Mouse (Mus musculus) forebrain, embryonic 13.5 days (tissue): ENCODE data around the gene Ninj2. TPM values are rescaled to one million over a fixed set of nuclear protein-coding genes. Genes with fewer than 3 reads are reported as not detected.

Source experiments
- ATAC-seq: fragments of 200-750 bp; cut with Nextera tagmentation; 2 replicates; pipeline ENCODE4 v1.8.0; 2017
- H3K27ac ChIP-seq: fragments of 300-500 bp; sonication (generic); 2 replicates; pipeline ENCODE4 v1.5.1; 2015; ENCODE audit warnings: inconsistent platforms, mild to moderate bottlenecking, moderate library complexity
- H3K27me3 ChIP-seq: fragments of 300-500 bp; sonication (generic); 2 replicates; pipeline ENCODE4 v1.6.1; 2015; ENCODE audit warnings: mild to moderate bottlenecking, inconsistent platforms
- H3K36me3 ChIP-seq: fragments of 300-500 bp; sonication (generic); 2 replicates; pipeline ENCODE4 v1.6.1; 2015; ENCODE audit warnings: mild to moderate bottlenecking, inconsistent platforms; ENCODE audit not compliant: poor library complexity, severe bottlenecking
- H3K4me1 ChIP-seq: fragments of 300-500 bp; sonication (generic); 2 replicates; pipeline ENCODE4 v1.6.1; 2015; ENCODE audit warnings: inconsistent platforms
- H3K4me2 ChIP-seq: fragments of 300-500 bp; sonication (generic); 2 replicates; pipeline ENCODE4 v1.6.1; 2015; ENCODE audit warnings: inconsistent platforms, mild to moderate bottlenecking, moderate library complexity
- H3K4me3 ChIP-seq: fragments of 300-500 bp; sonication (generic); 2 replicates; pipeline ENCODE4 v1.5.1; 2015; ENCODE audit warnings: mild to moderate bottlenecking, inconsistent platforms
- H3K9ac ChIP-seq: fragments of 300-500 bp; sonication (generic); 2 replicates; pipeline ENCODE4 v1.6.1; 2015; ENCODE audit warnings: mild to moderate bottlenecking, inconsistent platforms
- H3K9me3 ChIP-seq: fragments of 300-500 bp; sonication (generic); replicated peaks from 2 replicates; pipeline ENCODE4 v1.6.1; 2016; ENCODE audit warnings: inconsistent platforms
- WGBS: fragments of 180-500 bp; shearing (Covaris S2); methylation state at CpG from one replicate; pipeline ENCODE4 v1.1.7; 2015; 5-methylcytosine and 5-hydroxymethylcytosine counted together
- polyA plus RNA-seq: library from polyadenylated mRNA; unstranded; fragments of >200 nt; fragmentation: Nextera tagmentation; extraction: Ambion mirVana; gene quantifications from 2 replicates; pipeline ENCODE4 v1.2.1, GENCODE M21; 2015

Gene Ninj2
- polyA plus RNA-seq, 1 experiment from 2014 or later, result not detected

- peaks cover 12% of the 10 kb centered on the region for H3K27me3 ChIP-seq
- peak overlapping the region; percentile 36 for H3K4me2 ChIP-seq
- WGBS, result 15% methylated on average over 18 of the region's 18 CpGs
- H3K4me3 ChIP-seq, result 0 out of 2 replicates have a peak overlapping the region, but pooled peaks have one; percentile 4
- no peak for ATAC-seq
- no peak overlapping the region for H3K27ac ChIP-seq
- peaks cover 22% of the 10 kb centered on the region for H3K4me1 ChIP-seq
- H3K9me3 ChIP-seq, result no peaks in the 10 kb centered on the region
- H3K36me3 ChIP-seq, result no peaks in the 10 kb centered on the region
- H3K9ac ChIP-seq, result no peak overlapping the region
These were observed 94.5 kb downstream of the Ninj2 start for GRCm38 (mm10) chr6:120187587-120188176.

- Histone ChIP-seq H3K9ac (peak overlapping the region; percentile 50), H3K27me3 (peaks cover 12% of the 10 kb centered on the region), H3K9me3 (no peaks in the 10 kb centered on the region), H3K36me3 (no peaks in the 10 kb centered on the region), H3K4me2 (peak overlapping the region; percentile 45), H3K4me3 (peak overlapping the region; percentile 17; the same call in 1 of the 2 replicates), H3K4me1 (peaks cover 22% of the 10 kb centered on the region), H3K27ac (no peak overlapping the region)
- WGBS, result 18% methylated on average over 24 of the region's 24 CpGs
- 0 out of 2 replicates have a peak, but pooled peaks have one; percentile 33 for ATAC-seq
These were observed 95.5 kb downstream of the Ninj2 start for GRCm38 (mm10) chr6:120188376-120189235.

GRCm38 (mm10) chr6:120189287-120189686, 96.1 kb downstream of the Ninj2 start:
- Histone ChIP-seq H3K4me1 (peaks cover 22% of the 10 kb centered on the region), H3K9me3 (no peaks in the 10 kb centered on the region), H3K36me3 (no peaks in the 10 kb centered on the region), H3K9ac (no peak overlapping the region), H3K4me2 (no peak overlapping the region), H3K27ac (no peak overlapping the region), H3K4me3 (no peak overlapping the region), H3K27me3 (peaks cover 12% of the 10 kb centered on the region)
- WGBS, result 90% methylated on average over 5 of the region's 5 CpGs
- no peak for ATAC-seq

GRCm38 (mm10) chr6:120190365-120190764, 97.2 kb downstream of the Ninj2 start:
- Histone ChIP-seq H3K4me3 (no peak overlapping the region), H3K27ac (no peak overlapping the region), H3K36me3 (no peaks in the 10 kb centered on the region), H3K9ac (no peak overlapping the region), H3K4me2 (no peak overlapping the region), H3K27me3 (peaks cover 14% of the 10 kb centered on the region), H3K9me3 (no peaks in the 10 kb centered on the region), H3K4me1 (peaks cover 22% of the 10 kb centered on the region)
- WGBS, result 93% methylated on average over 4 of the region's 4 CpGs
- ATAC-seq, result no peak

GRCm38 (mm10) chr6:120190912-120191311, 97.8 kb downstream of the Ninj2 start:
- ATAC-seq, result no peak
- no peaks in the 10 kb centered on the region for H3K9me3 ChIP-seq
- no peaks in the 10 kb centered on the region for H3K36me3 ChIP-seq
- peaks cover 22% of the 10 kb centered on the region for H3K4me1 ChIP-seq
- no peak overlapping the region for H3K9ac ChIP-seq
- H3K27ac ChIP-seq, result no peak overlapping the region
- no peak overlapping the region for H3K4me3 ChIP-seq
- no peak overlapping the region for H3K4me2 ChIP-seq
- peaks cover 14% of the 10 kb centered on the region for H3K27me3 ChIP-seq
- WGBS, result 88% methylated on average over 4 of the region's 4 CpGs

GRCm38 (mm10) chr6:120191396-120192170, 98.4 kb downstream of the Ninj2 start:
- no peaks in the 10 kb centered on the region for H3K9me3 ChIP-seq
- no peaks in the 10 kb centered on the region for H3K36me3 ChIP-seq
- peaks cover 22% of the 10 kb centered on the region for H3K4me1 ChIP-seq
- H3K27me3 ChIP-seq, result peaks cover 14% of the 10 kb centered on the region
- H3K27ac ChIP-seq, result no peak overlapping the region
- H3K4me2 ChIP-seq, result peak overlapping the region; percentile 9; the same call in 1 of the 2 replicates
- no peak for ATAC-seq
- H3K9ac ChIP-seq, result no peak overlapping the region
- 52% methylated on average over 7 of the region's 7 CpGs for WGBS
- no peak overlapping the region for H3K4me3 ChIP-seq

- Histone ChIP-seq H3K36me3 (no peaks in the 10 kb centered on the region), H3K27ac (no peak overlapping the region), H3K4me3 (no peak overlapping the region), H3K27me3 (peaks cover 14% of the 10 kb centered on the region), H3K4me2 (peak overlapping the region; percentile 9; the same call in 1 of the 2 replicates), H3K9ac (no peak overlapping the region), H3K4me1 (peaks cover 21% of the 10 kb centered on the region), H3K9me3 (no peaks in the 10 kb centered on the region)
- ATAC-seq, result no peak
- WGBS, result 18% methylated on average over 14 of the region's 15 CpGs
These were observed 99.2 kb downstream of the Ninj2 start for GRCm38 (mm10) chr6:120192211-120192870.

- H3K27me3 ChIP-seq, result peaks cover 13% of the 10 kb centered on the region
- WGBS, result 18% methylated on average over 5 of the region's 5 CpGs
- no peaks in the 10 kb centered on the region for H3K36me3 ChIP-seq
- peaks cover 14% of the 10 kb centered on the region for H3K4me1 ChIP-seq
- no peak overlapping the region for H3K9ac ChIP-seq
- no peak for ATAC-seq
- no peak overlapping the region for H3K4me3 ChIP-seq
- no peak overlapping the region for H3K27ac ChIP-seq
- no peak overlapping the region for H3K4me2 ChIP-seq
- H3K9me3 ChIP-seq, result no peaks in the 10 kb centered on the region
These were observed 100.0 kb downstream of the Ninj2 start for GRCm38 (mm10) chr6:120193174-120193573.

GRCm38 (mm10) chr6:120193793-120194192, 100.6 kb downstream of the Ninj2 start:
- Histone ChIP-seq H3K4me3 (no peak overlapping the region), H3K27me3 (peaks cover 7% of the 10 kb centered on the region; the same call in 1 of the 2 replicates), H3K9ac (no peak overlapping the region), H3K9me3 (no peaks in the 10 kb centered on the region), H3K4me1 (peaks cover 8% of the 10 kb centered on the region), H3K27ac (no peak overlapping the region), H3K36me3 (no peaks in the 10 kb centered on the region), H3K4me2 (no peak overlapping the region)
- ATAC-seq, result no peak
- WGBS, result 57% methylated on average over 1 of the region's 1 CpGs

GRCm38 (mm10) chr6:120194305-120194704, 101.2 kb downstream of the Ninj2 start:
- H3K4me3 ChIP-seq, result no peak overlapping the region
- 30% methylated on average over 10 of the region's 10 CpGs for WGBS
- no peak for ATAC-seq

GRCm38 (mm10) chr6:120194963-120195362, 101.8 kb downstream of the Ninj2 start:
- Histone ChIP-seq H3K27me3 (0 out of 2 replicates have a peak, but pooled peaks cover 3% of the 10 kb centered on the region), H3K27ac (no peak overlapping the region), H3K9me3 (no peaks in the 10 kb centered on the region), H3K9ac (no peak overlapping the region), H3K36me3 (no peaks in the 10 kb centered on the region), H3K4me1 (peaks cover 13% of the 10 kb centered on the region), H3K4me2 (no peak overlapping the region), H3K4me3 (no peak overlapping the region)
- no peak for ATAC-seq
- 22% methylated on average over 7 of the region's 7 CpGs for WGBS

More at GRCm38 (mm10) chr6:120194305-120194704, 101.2 kb downstream of the Ninj2 start:
- Histone ChIP-seq H3K27ac (no peak overlapping the region), H3K9ac (no peak overlapping the region), H3K4me1 (peaks cover 8% of the 10 kb centered on the region), H3K4me2 (no peak overlapping the region), H3K36me3 (no peaks in the 10 kb centered on the region), H3K27me3 (peaks cover 3% of the 10 kb centered on the region; the same call in 1 of the 2 replicates), H3K9me3 (no peaks in the 10 kb centered on the region)
